Mouse (Mus musculus) hindlimb bud, embryonic 11.5 days (tissue): ENCODE results near the gene 6430550D23Rik.

Source experiments
- DNase-seq: peaks from one replicate; pipeline ENCODE4 v3.0.0-alpha.2; 2012; ENCODE audit warnings: low read depth, low spot score; ENCODE audit errors: extremely low spot score

Gene 6430550D23Rik

DNA sequence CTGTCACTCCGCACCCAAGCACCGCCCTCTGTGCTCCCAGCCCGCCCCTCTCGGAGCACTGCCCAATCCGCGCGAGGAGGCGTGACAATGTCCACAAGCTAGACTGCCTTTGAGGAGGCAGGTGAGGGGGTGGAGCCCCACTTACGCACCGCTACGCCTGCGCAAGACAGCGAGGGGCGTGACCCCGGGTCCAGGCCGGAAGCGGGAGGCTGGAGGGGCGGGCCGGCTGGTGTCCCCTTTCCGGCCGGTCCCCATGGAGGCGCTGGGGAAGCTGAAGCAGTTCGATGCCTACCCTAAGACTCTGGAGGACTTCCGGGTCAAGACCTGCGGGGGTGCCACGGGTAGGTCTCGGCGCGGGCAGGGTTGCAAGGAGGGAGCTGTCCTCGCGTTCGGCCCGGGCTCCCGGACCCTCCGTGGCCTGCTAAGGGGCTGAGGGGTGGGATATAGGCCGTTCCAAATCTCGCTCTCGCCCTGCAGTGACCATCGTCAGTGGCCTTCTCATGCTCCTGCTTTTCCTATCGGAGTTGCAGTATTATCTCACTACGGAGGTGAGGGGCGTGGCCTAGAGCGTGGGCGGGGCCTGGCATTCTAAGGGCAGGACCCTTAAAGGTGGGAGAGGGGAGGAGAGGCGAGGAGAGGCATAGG is at the start of gene 6430550D23Rik, which contains the start of gene Ergic3:
Gene 6430550D23Rik, minus strand, starts transcription at position 90 of the 645 bp plus-strand sequence.
Gene Ergic3, plus strand, starts transcription at position 158 of the 645 bp plus-strand sequence.
- DNase-seq, result peak; percentile 93

DNA sequence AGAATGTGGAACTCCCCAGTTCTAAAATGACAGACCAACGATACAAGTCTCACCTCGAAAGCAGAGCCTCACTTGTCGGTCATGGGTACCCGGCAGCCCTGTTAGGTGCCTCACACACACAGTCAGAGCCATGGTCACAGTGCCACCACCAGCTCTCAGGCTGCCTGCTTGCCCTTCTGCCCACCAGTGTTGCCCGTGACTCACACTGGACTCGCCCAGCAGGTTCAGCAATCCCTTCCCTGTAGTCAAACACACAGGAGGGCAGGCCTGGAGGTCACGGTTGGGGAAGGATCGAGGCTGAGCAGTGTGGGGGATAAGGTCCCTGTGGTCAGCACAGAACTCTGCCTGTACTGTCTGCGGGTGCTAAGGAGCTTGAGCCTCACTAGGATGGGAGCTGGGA is 45.0 kb upstream of the 6430550D23Rik start, which contains the start of gene Fer1l4:
Gene Fer1l4, minus strand, starts transcription at position 132 of the 400 bp plus-strand sequence.
- no peak for DNase-seq

DNA sequence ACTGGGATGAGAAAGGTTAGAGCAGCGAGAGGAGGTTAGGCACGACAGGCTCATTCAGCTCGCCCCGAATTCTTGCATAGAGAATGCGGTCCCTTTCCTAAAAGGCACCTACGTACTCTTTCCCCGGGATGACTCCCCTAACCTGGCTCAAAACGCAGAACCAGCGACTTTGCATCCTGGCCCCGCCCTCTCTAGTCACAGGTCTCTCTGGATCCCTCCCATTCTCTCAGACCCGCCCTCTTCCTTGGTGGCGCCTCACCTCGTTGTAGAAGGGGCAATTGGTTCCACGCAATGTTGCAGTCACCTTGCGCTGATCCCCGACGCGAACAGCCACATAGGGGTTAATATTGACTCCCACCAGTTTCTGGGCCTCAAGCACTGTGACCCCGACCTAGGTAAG is 40.2 kb upstream of the 6430550D23Rik start:
- no peak for DNase-seq

DNA sequence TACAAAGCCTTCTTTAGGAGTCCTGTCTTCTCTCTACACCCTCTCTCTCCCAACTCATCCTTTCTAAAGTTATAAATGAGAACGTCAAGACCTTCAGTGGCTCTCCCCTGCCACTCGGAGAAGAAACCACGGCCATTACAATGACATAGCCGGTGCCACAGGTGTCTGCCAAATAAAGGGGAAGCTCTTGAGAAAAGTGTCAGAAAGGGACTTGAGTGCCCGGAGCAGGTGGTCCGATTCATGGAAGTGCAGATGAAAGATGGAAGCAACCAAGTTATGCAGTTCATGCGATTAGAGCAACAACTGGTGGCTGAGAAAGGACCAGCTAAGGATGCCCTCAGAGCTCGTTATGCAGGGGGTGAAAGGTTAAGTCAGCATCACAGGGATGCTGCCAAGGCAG is 35.1 kb upstream of the 6430550D23Rik start:
- no peak for DNase-seq

DNA sequence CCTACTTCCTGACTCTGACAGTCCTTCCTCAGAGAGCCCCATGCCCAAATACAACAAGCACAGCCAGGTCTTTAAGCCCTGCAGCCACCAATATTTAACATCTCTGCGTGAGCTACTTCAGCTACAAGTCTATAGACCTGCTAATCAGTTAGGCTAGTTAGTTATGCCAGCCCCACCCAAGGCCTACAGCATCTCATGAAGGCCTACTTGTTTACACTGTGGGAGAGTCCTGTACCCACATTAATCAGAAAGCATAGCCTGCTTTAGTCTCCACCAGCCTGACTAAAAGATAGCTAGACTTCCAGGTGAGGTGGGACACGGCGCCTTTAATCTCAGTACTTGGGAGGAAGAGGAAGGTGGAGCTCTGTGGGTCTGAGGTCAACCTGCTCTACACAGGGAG is 31.6 kb upstream of the 6430550D23Rik start:
- no peak for DNase-seq

DNA sequence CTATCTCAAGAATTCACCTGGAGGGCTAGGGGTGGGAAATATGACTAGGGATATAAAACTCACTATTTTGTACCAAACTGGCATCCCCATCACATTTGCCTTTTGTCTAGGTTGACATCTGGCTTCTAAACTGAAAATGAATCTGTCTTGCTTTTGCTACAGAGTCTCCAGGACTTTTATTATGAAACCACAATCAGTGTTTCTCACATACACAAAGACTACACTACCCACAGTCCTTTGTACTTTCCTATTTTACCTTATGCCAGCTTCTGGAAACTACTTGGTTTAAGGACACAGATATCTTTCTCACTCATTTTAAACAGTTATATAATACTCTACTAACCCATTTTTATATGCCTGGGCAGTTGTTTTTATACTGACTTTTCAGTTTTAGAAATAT is 17.7 kb upstream of the 6430550D23Rik start:
- no peak for DNase-seq

DNA sequence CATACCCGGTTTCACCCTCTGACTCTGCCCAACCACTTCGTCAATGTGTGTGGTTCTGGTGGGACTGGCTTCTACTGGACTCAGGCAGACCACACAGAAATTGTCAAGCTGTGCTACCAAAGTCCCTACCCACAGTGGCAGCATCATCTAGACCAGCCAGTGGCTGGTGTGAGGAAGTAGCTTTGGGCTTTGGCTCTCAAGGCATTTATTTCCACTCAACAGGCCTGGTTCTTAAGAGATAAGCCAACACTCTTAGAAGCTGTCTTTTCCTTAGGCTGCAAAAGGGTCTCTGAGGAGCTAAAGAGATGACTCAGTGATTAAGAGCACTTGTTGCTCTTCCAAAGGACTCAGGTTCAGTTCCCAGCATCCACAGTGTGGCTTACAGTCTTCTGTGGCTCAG is 14.0 kb upstream of the 6430550D23Rik start:
- no peak for DNase-seq

DNA sequence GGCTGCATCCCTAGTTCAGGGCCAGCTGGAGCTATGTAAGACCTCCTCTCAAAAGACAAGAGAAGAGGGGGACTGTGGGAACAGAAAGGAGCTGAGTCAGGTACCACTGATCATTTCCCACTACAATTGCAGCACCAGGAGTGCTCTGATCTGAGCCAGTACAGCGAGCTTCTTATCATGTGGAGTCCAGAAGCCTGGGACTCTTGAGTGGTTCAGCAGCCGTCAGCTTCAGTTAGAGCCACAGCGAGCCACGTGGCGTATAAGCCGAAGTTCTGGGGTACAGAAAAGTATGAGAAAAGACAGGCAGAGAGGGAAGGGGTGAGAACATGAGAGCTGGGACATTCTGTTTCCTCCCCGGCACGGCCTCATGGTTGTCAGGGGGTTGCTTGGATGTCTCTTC is 13.4 kb upstream of the 6430550D23Rik start:
- no peak for DNase-seq

DNA sequence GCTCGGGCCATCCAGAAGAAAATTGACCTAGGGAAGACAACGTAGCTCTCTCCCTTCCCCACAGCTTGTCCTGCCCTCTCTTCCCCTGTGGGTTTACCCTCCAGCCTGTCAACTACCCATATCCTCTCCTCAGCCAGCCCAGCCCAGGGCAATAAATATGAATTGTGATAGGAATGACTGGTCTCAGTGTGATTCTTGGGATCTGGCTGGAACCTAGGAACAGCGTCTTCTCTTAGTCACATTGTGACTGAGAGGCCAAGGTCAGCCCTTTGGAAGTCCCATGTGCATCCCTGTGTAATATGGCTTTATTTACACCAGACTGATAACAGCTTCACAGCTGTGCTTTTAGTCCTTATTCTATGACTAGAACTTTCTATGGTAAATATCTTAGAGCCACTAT is 10.3 kb upstream of the 6430550D23Rik start:
- no peak for DNase-seq

DNA sequence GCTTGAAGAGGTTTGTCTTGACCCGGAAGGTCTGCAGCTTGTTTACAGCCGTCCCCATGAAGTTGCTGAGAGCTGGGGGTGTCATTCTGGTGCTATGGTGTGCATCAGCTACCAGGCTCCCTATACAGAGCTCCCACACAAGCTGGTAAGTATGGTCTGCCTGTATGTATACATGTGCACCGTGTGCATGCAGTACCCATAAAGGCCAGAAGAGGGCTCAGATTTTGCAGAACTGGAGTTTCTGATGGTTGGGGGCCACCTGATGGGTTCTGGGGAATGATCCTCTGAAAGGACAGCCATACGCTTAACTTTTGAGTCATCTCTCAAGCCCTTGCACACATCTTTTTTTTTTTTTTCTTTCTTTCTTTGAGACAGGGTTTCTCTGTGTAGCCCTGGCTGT is 2.4 kb downstream of the 6430550D23Rik start:
- DNase-seq, result no peak

DNA sequence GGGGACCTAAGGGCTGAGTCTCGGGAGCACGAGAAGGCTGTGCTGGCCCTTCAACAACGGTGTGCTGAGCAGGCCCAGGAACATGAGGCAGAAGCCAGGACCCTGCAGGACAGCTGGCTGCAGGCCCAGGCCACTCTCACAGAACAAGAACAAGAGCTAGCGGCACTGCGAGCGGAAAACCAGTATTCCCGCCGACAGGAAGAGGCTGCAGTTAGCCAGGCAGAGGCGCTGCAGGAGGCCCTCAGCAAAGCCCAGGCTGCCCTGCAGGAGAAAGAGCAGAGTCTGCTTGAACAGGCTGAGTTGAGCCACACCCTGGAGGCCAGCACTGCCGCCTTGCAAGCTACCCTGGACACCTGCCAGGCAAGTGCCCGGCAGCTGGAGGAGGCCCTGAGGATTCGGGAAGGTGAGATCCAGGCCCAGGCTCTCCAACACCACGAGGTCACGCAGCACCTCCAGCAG is 15.9 kb downstream of the 6430550D23Rik start:
- DNase-seq, result no peak

DNA sequence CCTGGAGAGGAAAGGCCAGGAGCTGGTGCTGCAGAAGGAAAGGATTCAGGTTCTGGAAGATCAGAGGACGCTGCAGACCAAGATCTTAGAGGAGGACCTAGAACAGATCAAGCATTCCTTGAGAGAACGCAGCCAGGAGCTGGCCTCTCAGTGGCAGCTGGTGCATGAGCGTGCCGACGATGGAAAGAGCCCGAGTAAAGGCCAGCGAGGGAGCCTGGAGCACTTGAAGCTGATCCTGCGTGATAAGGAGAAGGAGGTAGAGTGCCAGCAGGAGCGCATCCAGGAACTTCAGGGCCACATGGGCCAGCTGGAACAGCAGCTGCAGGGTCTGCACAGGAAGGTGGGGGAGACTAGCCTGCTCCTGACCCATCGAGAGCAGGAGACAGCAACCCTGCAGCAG is 16.6 kb downstream of the 6430550D23Rik start:
- DNase-seq, result no peak

DNA sequence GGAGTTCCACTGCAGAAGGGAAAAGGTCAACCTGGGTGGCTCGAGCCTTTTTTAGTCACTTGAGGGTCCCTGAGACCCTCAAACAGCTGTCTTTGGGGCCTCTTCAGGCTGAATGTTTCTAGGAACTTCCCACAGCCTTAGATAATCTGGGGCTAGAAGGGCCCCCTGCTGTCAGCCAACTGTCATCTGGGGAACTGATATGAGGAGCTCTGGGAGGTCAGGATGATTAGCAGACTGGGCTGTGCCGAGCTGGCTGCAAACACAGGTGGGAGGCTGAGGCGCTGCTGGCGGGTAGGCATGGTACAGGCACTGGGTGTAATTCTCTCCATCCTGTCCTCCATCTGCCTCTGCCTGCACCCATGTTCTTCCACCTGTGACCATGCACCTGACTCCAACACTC is 18.7 kb downstream of the 6430550D23Rik start:
- DNase-seq, result no peak

DNA sequence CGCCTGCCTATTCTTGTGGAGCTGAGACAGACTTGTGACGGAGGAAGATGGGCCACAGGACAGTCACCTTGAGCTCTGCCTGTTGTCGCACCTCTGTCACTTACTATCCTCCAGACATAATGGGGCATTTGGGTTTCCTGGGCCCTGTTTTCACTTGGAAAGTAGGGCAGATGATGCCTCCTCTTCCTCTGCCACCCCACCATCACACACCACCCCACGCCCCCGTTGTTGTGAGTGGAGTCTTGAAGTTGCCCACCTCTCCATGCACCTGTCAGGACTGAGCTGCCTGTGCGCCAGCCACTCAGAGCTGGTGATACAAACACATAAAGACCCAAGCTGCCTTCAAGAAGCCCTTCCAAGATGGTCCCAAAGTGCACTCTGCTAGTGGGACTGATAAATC is 20.6 kb downstream of the 6430550D23Rik start:
- DNase-seq, result no peak

DNA sequence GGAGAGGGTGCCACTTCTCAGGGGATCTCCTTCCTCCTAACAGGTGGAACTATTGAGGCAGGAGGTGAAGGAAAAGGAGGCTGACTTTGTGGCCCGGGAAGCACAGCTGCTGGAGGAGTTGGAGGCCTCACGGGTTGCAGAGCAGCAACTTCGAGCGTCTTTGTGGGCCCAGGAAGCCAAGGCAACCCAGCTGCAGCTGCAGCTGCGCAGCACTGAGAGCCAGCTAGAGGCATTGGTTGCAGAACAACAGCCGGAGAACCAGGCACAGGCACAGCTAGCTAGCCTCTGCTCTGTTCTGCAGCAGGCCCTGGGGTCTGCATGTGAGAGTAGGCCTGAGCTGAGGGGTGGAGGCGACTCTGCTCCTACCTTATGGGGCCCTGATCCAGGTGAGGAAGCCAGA is 22.0 kb downstream of the 6430550D23Rik start:
- no peak for DNase-seq

DNA sequence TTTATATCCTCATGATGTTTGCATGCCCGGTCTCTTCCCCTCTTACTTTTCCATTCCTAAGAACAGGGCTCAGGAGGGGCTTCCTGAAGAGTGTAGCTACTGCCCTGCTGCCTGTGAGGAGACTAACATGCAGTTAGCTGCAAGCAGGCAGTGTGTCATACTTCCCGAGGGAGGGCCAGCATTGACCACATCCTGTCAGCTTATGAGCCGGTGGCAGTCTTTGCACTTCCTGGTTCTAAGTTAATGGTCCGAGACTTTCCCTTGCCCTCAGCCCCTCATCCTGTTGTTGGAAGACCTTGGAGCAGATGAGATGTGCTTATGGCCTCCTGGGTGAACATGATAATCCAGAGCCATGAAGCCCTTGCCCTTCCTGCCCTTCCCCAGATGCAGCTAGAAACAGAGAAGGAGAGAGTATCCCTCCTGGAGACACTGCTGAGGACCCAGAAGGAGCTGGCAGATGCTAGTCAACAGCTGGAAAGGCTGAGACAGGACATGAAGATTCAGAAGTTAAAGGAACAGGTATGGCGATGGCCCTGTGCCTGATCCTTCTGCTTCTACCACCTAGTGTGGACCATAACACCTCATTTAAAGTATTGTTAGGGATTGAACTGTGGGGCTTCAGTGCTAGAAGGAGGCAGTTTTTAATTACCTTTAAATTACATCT is 28.3 kb downstream of the 6430550D23Rik start:
- no peak for DNase-seq

DNA sequence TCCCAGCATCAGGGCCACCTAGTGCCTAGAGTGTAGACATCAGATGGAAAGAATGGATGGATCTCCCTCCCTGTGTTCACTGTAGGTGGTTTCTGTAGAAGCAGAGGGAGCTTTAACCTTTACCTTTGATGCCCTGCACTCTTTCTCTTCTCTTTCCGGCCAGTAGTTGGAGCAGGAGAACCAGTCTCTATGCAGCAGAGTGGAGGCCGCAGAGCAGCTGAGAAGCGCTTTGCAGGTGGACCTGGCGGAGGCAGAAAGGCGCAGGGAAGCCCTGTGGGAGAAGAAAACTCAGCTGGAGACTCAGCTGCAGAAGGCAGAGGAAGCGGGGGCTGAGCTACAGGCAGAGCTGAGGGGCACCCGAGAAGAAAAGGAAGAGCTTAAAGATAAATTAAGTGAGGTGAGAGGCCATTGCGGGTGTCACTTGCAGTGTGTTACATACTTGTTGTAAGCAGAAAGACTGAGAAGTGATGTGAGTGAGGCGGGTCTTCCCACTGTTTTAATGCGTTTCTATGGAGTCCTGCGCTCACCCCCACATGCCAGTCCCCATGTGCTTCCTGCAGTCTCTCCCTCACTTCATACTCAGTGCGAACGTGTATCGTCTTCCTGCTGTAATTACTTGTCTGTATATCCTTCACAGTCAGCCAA is 33.6 kb downstream of the 6430550D23Rik start:
- no peak for DNase-seq

DNA sequence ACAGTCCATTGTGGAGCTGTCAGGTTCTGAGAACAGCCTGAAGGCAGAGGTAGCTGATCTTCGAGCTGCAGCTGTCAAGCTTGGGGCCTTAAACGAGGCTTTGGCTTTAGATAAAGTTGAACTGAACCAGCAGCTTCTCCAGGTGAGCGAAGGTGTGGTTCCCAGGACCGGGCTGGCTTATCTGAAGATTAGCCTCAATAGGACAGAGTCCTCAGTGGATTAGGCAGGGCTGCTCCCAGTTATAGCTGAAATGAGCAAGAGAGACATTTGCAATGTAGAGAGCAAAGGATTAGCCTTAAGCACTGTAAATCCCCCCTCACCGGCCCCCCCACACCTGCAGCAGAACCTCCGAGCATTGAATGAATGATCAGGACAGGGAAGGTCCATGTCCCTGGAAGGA is 34.4 kb downstream of the 6430550D23Rik start:
- no peak for DNase-seq

DNA sequence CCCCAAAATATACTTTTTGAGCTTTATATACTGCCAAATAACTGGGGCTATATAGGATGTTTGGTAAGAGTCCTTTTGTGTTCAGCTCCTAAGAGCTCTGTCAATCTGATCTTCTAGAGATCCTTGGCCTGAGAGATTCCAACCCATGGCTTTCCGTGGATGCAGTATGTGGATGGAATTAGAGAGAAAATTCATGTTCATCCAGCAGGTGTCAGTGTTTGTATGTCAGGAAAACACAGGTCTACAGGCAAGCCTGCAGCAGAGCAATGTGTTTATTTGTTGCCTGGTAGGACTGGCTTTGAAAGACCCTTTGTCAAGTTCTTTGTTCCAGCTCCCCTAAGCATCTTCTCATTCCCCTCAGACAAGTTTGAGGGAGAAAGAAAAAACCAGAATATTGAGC is 44.8 kb downstream of the 6430550D23Rik start:
- DNase-seq, result no peak

DNA sequence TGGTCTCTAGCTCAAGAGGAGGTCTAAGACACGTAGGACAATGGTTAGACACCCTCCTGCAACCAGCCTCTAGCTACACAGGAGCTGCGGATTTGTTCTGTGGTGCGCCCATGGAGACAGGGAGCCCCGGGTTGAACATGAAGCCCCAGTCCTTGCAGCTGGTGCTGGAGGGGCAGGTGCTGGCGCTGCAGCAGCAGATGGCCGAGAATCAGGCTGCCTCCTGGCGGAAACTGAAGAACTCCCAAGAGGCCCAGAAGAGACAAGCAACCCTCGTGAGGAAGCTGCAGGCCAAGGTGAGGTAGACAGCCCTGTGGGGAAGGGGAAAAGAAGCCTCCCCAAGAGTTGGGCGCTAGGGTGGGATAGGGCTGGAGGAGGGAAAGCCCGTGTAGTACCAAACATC is 45.9 kb downstream of the 6430550D23Rik start:
- no peak for DNase-seq

DNA sequence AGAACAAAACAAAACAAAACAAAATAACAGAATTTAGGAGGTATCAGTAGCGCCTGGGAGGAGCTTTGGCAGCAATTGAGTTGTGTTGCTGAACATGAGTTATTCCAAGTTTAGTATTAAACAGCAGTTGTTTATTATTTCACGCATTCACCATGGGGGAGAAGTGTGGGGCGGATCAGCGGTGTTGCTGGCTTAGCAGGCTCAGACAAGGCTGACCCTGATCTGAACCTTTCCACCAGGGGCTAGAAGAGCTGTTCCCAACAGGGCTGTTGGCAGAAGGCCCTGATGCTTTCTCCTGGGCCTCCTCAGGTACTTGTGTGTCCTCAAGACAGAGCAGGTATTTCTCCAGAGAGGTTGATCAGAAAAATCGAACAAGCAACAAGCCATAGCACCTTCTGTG is 47.8 kb downstream of the 6430550D23Rik start:
- no peak for DNase-seq
